Mouse (Mus musculus) stomach, embryonic 14.5 days (tissue): ENCODE results near the gene Sirpb1a. TPM values are rescaled to one million over a fixed set of nuclear protein-coding genes. Genes with fewer than 3 reads are reported as not detected.

Experiments used
- ATAC-seq: fragments of 200-750 bp; cut with Nextera tagmentation; 2 replicates; pipeline ENCODE4 v1.8.0; 2017; ENCODE audit warnings: low read depth, moderate TSS enrichment; ENCODE audit not compliant: insufficient number of reproducible peaks, insufficient read depth, low FRiP score
- H3K27ac ChIP-seq: fragments of 300-500 bp; sonication (generic); 2 replicates; pipeline ENCODE4 v1.5.1; 2014; ENCODE audit warnings: mild to moderate bottlenecking, low read length, moderate library complexity, mixed read lengths
- H3K27me3 ChIP-seq: fragments of 300-500 bp; sonication (generic); 2 replicates; pipeline ENCODE4 v1.6.1; 2014; ENCODE audit warnings: low read length, control low read depth, mixed read lengths; ENCODE audit not compliant: control insufficient read depth, insufficient read depth
- H3K36me3 ChIP-seq: fragments of 300-500 bp; sonication (generic); 2 replicates; pipeline ENCODE4 v1.6.1; 2014; ENCODE audit warnings: mild to moderate bottlenecking, control low read depth, low read length, moderate library complexity, mixed read lengths; ENCODE audit not compliant: control insufficient read depth, insufficient read depth
- H3K4me1 ChIP-seq: fragments of 300-500 bp; sonication (generic); 2 replicates; pipeline ENCODE4 v1.6.1; 2014; ENCODE audit warnings: low read length, control low read depth, mixed read lengths; ENCODE audit not compliant: control insufficient read depth, insufficient read depth
- H3K4me2 ChIP-seq: fragments of 300-500 bp; sonication (generic); replicated peaks from 2 replicates; pipeline ENCODE4 v1.6.1; 2014; ENCODE audit warnings: low read depth, low read length, control low read depth
- H3K4me3 ChIP-seq: fragments of 300-500 bp; sonication (generic); 2 replicates; pipeline ENCODE4 v1.5.1; 2014; ENCODE audit warnings: low read depth, low read length, control low read depth
- H3K9ac ChIP-seq: fragments of 300-500 bp; sonication (generic); replicated peaks from 2 replicates; pipeline ENCODE4 v1.6.1; 2014; ENCODE audit warnings: low read depth, mild to moderate bottlenecking, control low read depth, low read length, moderate library complexity, mixed read lengths
- H3K9me3 ChIP-seq: fragments of 300-500 bp; sonication (generic); 2 replicates; pipeline ENCODE4 v1.6.1; 2016; ENCODE audit warnings: low read depth, low read length, control low read depth; ENCODE audit not compliant: control insufficient read depth
- WGBS: fragments of 180-500 bp; shearing (Covaris S2); extraction: QIAGEN DNeasy Blood & Tissue Kit; methylation state at CpG from one replicate; pipeline ENCODE4 v1.1.7; 2014; 5-methylcytosine and 5-hydroxymethylcytosine counted together
- polyA plus RNA-seq: library from polyadenylated mRNA; unstranded; fragments of >200 nt; fragmentation: Nextera tagmentation; extraction: Ambion mirVana; gene quantifications from 2 replicates; pipeline ENCODE4 v1.2.1, GENCODE M21; 2014

Sirpb1a gene
- polyA plus RNA-seq, 1 experiment from 2014 or later = not detected

DNA sequence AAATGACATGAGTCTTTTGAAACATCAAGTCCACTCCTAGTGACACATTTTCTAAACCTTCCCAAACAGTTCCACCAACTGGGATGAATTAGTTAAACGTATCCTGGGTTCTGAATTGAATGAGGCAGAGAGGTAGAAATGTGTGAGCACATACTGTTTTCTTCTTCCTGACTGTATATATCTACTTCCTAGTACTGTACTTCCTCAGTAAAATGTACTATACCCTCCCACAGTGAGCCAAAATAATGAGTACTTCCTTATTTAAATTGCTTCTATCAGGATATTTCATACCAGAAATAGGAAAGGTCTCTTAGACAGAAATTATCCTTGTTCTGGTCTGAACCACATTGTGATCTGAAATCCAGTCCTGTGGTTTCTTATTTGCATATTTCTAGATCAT lies 86.0 kb downstream of the Sirpb1a start:
- Histone ChIP-seq H3K9ac (no peak overlapping the region), H3K4me1 (no peaks in the 10 kb centered on the region), H3K4me3 (no peak overlapping the region), H3K27me3 (no peaks in the 10 kb centered on the region), H3K4me2 (no peak overlapping the region), H3K36me3 (no peaks in the 10 kb centered on the region), H3K9me3 (no peaks in the 10 kb centered on the region), H3K27ac (no peak overlapping the region)
- 73% methylated on average over 1 of the region's 1 CpGs for WGBS
- no peak for ATAC-seq

DNA sequence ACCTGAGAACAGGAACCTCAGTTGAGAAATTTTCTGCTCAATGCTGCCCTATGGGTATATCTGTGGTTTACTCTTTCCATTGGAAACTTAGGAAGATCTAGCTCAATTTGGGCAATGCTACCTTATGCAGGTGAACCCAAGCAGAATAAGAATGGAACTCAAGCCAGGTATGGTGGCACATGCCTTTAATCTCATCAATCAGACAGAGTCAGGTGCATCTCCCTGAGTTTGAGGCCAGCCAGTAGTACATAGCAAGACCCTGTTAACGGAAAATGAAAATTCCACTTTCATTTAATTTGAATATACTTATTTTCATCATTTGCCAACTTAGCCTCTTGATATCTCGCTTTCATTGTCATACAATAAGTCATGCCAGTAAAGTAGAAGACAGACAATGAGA lies 92.1 kb downstream of the Sirpb1a start:
- Histone ChIP-seq H3K9me3 (no peaks in the 10 kb centered on the region), H3K4me3 (no peak overlapping the region), H3K27ac (no peak overlapping the region), H3K9ac (no peak overlapping the region), H3K4me1 (no peaks in the 10 kb centered on the region), H3K27me3 (no peaks in the 10 kb centered on the region), H3K36me3 (no peaks in the 10 kb centered on the region), H3K4me2 (no peak overlapping the region)
- 72% methylated on average over 2 of the region's 2 CpGs for WGBS
- no peak for ATAC-seq

DNA sequence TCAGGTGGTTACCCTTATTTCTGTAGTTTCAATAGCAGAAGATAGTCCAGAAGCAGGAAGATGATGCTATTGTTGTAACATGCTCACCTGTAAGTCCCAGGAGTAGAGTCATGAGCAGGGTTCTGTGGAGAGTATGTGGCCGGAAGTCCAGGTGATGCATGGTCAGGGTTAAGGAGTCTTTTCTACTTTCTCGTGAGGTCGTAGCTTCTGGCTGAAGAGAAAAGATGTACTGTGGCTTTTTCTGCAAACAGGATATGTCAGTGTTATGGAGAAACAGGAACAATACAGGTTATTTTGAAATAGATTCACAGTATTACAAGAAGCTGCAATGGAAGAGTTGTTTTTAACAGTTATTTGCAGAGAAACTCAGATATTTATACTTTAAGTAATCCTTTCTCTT lies 94.3 kb downstream of the Sirpb1a start, which contains the start of gene Gm9733:
Gm9733 (minus strand) TSS at position 240 of the 400 bp plus-strand sequence.
- H3K4me1 ChIP-seq = no peaks in the 10 kb centered on the region
- no peaks in the 10 kb centered on the region for H3K9me3 ChIP-seq
- 87% methylated on average over 3 of the region's 3 CpGs for WGBS
- H3K4me2 ChIP-seq = no peak within 1 kb of the TSS
- ATAC-seq = no peak
- H3K9ac ChIP-seq = no peak within 1 kb of the TSS
- no peaks in the 10 kb centered on the region for H3K27me3 ChIP-seq
- no peaks in the 10 kb centered on the region for H3K36me3 ChIP-seq
- H3K4me3 ChIP-seq = no peak within 1 kb of the TSS
- H3K27ac ChIP-seq = no peak within 1 kb of the TSS

DNA sequence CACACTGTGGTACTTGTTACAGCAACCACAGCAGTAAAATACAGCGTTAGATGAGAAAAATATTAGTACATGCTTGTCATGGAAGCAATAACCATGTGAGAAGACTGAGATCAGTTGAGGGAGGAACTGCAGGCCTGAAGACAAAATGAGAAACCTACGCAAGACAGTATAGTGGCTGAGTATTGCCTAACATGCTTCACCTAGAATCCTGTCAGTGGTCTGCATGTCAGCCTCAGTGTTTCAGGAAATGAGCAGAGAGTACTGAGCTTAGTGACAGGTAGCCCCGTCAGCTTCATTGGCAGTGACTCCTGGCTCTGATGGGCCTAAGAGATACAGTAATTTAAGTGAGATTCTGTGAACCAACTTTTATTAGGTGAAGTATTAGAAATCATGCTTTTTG lies 94.8 kb downstream of the Sirpb1a start:
- H3K4me3 ChIP-seq = no peak overlapping the region
- ATAC-seq = no peak
- no peaks in the 10 kb centered on the region for H3K4me1 ChIP-seq
- no peaks in the 10 kb centered on the region for H3K36me3 ChIP-seq
- no peaks in the 10 kb centered on the region for H3K27me3 ChIP-seq
- 67% methylated on average over 3 of the region's 3 CpGs for WGBS
- H3K27ac ChIP-seq = no peak overlapping the region
- no peak overlapping the region for H3K4me2 ChIP-seq
- no peak overlapping the region for H3K9ac ChIP-seq
- H3K9me3 ChIP-seq = no peaks in the 10 kb centered on the region

DNA sequence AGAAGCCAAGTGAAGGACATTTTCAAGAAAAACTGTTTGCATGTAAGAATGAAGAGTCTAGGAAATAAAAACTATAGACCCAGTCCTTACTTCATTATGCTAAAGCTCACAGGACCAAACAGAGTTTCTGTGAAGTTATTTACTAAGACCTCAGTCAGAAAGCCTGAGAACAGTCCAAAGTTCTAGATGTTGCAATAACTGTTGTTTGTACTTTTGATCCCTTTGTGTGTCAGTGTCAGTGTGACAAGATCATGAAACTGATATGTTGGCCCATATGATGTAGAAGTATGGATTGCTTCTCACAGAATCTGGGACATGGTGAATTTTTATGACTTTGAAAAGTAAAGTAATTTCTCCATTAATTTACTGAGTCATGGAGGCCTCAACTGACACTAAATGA lies 96.8 kb downstream of the Sirpb1a start:
- no peaks in the 10 kb centered on the region for H3K9me3 ChIP-seq
- no peak overlapping the region for H3K9ac ChIP-seq
- H3K27me3 ChIP-seq = no peaks in the 10 kb centered on the region

More for the DNA sequence above, 96.8 kb downstream of the Sirpb1a start:
- Histone ChIP-seq H3K4me3 (no peak overlapping the region), H3K4me2 (no peak overlapping the region), H3K36me3 (no peaks in the 10 kb centered on the region), H3K4me1 (no peaks in the 10 kb centered on the region), H3K27ac (no peak overlapping the region)
- no peak for ATAC-seq

Other genes starting within 250 kb of the Sirpb1a start
- not detected in 2 replicates for gene Gm9733, start 94.2 kb downstream of the Sirpb1a start, polyA plus RNA-seq
- not detected in 2 replicates for gene Sirpb1b, start 148.5 kb upstream of the Sirpb1a start, polyA plus RNA-seq